In the genomic region with DNA sequence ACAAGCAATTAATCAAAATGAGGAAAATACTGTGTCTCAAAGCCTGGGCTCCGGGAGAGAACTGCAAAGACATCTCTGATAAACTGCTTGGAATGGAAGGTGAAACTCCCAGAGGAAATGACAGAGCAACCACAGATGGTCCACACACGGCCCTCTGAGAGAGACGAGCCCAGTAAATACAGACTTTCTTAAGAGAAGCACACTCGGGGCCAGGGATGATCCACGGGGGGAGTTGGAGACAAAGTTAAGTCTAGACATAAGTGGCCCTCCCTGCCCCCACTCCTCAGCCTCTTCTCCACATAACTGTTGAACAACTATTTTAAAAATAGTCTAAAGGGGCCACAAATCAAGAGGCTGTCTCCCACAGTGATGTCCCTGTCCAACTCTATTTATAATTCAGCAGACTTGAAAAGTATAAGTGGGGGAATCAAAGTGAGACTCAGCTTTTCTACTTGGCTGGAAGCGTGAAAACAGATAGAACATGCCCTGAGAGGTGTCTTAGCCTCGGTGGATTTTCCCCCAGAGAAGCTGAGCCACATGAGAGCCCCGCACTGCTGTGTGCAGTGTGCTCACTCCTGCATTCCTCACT, we compare ENCODE assay signal across 16 mouse cellular contexts. TPM values are rescaled to one million over a fixed set of nuclear protein-coding genes. Genes with fewer than 3 reads are reported as not detected.
DNase-seq lines count a peak whose midpoint lies in the region; ATAC-seq lines count a peak whose summit lies in the region.
"Had no signal": no experiment of that assay in that cellular context is flagged by ENCODE, and none has a peak within 500 bp of the region (broad histone marks: within the 10 kb centered on the region; RNA-seq: fewer than 3 reads in every experiment).

No protein-coding gene starts in this region.

- peak overlapping the region; percentile 44; the same call in 1 of the 2 replicates for H3K9ac ChIP-seq in heart, embryonic 14.5 days (ENCODE audit: low read length)
- no peak overlapping the region for H3K9ac ChIP-seq in lung, embryonic 16.5 days (ENCODE audit: low read length)
- no peak overlapping the region for H3K9ac ChIP-seq in intestine, embryonic 15.5 days
- H3K9ac ChIP-seq: embryonic facial prominence, embryonic 13.5 days; liver, embryonic 13.5 days had no signal

- H3K9me3 ChIP-seq in heart, embryonic 14.5 days (ENCODE audit: control insufficient read depth, low read length), result no peaks in the 10 kb centered on the region
- no peaks in the 10 kb centered on the region for H3K9me3 ChIP-seq in lung, embryonic 16.5 days (ENCODE audit: control insufficient read depth, low read length)
- no peaks in the 10 kb centered on the region for H3K9me3 ChIP-seq in intestine, embryonic 15.5 days
- H3K9me3 ChIP-seq: embryonic facial prominence, embryonic 13.5 days; forebrain, embryonic 10.5 days; liver, embryonic 13.5 days had no signal

- no peak for DNase-seq in heart, adult 8-10 months (ENCODE audit: low spot score)
- no peak for DNase-seq in lung, postnatal 4 days
- DNase-seq in embryo, embryonic 9.5 days (ENCODE audit: extremely low spot score), result no peak
- DNase-seq: adrenal gland, postnatal 25 days; cerebellum, postnatal 36 days; liver, embryonic 13.5 days; right cerebral cortex, postnatal 25 days; thymus, postnatal 4 days had no signal

- H3K4me2 ChIP-seq in heart, embryonic 14.5 days (ENCODE audit: low read length), result peak overlapping the region; percentile 50
- H3K4me2 ChIP-seq in lung, embryonic 16.5 days (ENCODE audit: low read depth, low read length), result no peak overlapping the region
- no peak overlapping the region for H3K4me2 ChIP-seq in intestine, embryonic 15.5 days (replicated peaks)
- H3K4me2 ChIP-seq: embryonic facial prominence, embryonic 13.5 days; liver, embryonic 13.5 days had no signal

- no peak for ATAC-seq in heart, embryonic 14.5 days (ENCODE audit: insufficient number of reproducible peaks, insufficient read depth, low FRiP score, low read depth)
- no peak for ATAC-seq in lung, embryonic 16.5 days (ENCODE audit: low read depth)
- peak; percentile 69; the same call in 1 of the 2 replicates for ATAC-seq in intestine, embryonic 15.5 days
- ATAC-seq in megakaryocyte progenitor cell, adult 5-6 weeks (replicated peaks; ENCODE audit: poor library complexity), result no peak
- ATAC-seq: inflammation-experienced regulatory T-cells, adult 6 months had no signal

- peaks cover 31% of the 10 kb centered on the region; the same call in 1 of the 2 replicates for H3K36me3 ChIP-seq in heart, embryonic 14.5 days (ENCODE audit: control insufficient read depth, insufficient read depth, low read length)
- no peaks in the 10 kb centered on the region; the same call in 1 of the 2 replicates for H3K36me3 ChIP-seq in lung, embryonic 16.5 days (ENCODE audit: control insufficient read depth, insufficient read depth, low read length)
- no peaks in the 10 kb centered on the region for H3K36me3 ChIP-seq in intestine, embryonic 15.5 days
- H3K36me3 ChIP-seq: embryonic facial prominence, embryonic 13.5 days; forebrain, embryonic 10.5 days; liver, embryonic 13.5 days had no signal

- no peaks in the 10 kb centered on the region for H3K27me3 ChIP-seq in heart, embryonic 14.5 days (ENCODE audit: control insufficient read depth, insufficient read depth, low read length)
- no peaks in the 10 kb centered on the region for H3K27me3 ChIP-seq in lung, embryonic 16.5 days (ENCODE audit: control insufficient read depth, insufficient read depth, low read depth, low read length)
- H3K27me3 ChIP-seq in intestine, embryonic 15.5 days (replicated peaks), result no peaks in the 10 kb centered on the region
- H3K27me3 ChIP-seq: embryonic facial prominence, embryonic 13.5 days; liver, embryonic 13.5 days had no signal

- 19% methylated on average over 8 of the region's 8 CpGs for WGBS in heart, embryonic 14.5 days
- 27% methylated on average over 8 of the region's 8 CpGs for WGBS in lung, embryonic 16.5 days
- WGBS in intestine, embryonic 15.5 days, result 31% methylated on average over 8 of the region's 8 CpGs

- H3K27ac ChIP-seq in heart, embryonic 14.5 days (replicated peaks in 1 of 2; ENCODE audit: control insufficient read depth in 1 of 2, insufficient read depth in 1 of 2, low read depth in 2 of 2, low read length in 2 of 2), result peak overlapping the region; percentile 59 to 69
- H3K27ac ChIP-seq in lung, embryonic 16.5 days (ENCODE audit: low read length), result peak overlapping the region; percentile 44
- H3K27ac ChIP-seq in brown adipose tissue, adult 24 weeks (replicated peaks; ENCODE audit: low read depth, low read length), result peak overlapping the region; percentile 29
- 0 out of 2 replicates have a peak overlapping the region, but pooled peaks have one; percentile 27 for H3K27ac ChIP-seq in intestine, embryonic 15.5 days
- H3K27ac ChIP-seq: embryonic facial prominence, embryonic 13.5 days; forebrain, embryonic 10.5 days; liver, embryonic 13.5 days had no signal

- no peak overlapping the region for H3K4me3 ChIP-seq in heart, embryonic 14.5 days (ENCODE audit: control insufficient read depth in 1 of 2, insufficient read depth in 1 of 2, low read depth in 1 of 2, low read length in 2 of 2)
- no peak overlapping the region for H3K4me3 ChIP-seq in lung, embryonic 16.5 days (ENCODE audit: low read length)
- H3K4me3 ChIP-seq in brown adipose tissue, adult 24 weeks (ENCODE audit: insufficient read depth, low read depth, low read length), result no peak overlapping the region
- H3K4me3 ChIP-seq in intestine, embryonic 15.5 days (replicated peaks), result no peak overlapping the region
- H3K4me3 ChIP-seq: embryonic facial prominence, embryonic 13.5 days; forebrain, embryonic 10.5 days; liver, embryonic 13.5 days had no signal

- H3K4me1 ChIP-seq in heart, embryonic 14.5 days (ENCODE audit: control insufficient read depth in 2 of 2, insufficient read depth in 2 of 2, low read length in 2 of 2), result peaks cover 34 to 44% of the 10 kb centered on the region in 2 experiments
- H3K4me1 ChIP-seq in lung, embryonic 16.5 days (replicated peaks; ENCODE audit: control insufficient read depth, insufficient read depth, low read length), result peaks cover 9% of the 10 kb centered on the region; the same call in 1 of the 2 replicates
- H3K4me1 ChIP-seq in brown adipose tissue, adult 24 weeks (ENCODE audit: control insufficient read depth, insufficient read depth, insufficient read length, low read length), result peaks cover 37% of the 10 kb centered on the region
- 0 out of 2 replicates have a peak, but pooled peaks cover 3% of the 10 kb centered on the region for H3K4me1 ChIP-seq in intestine, embryonic 15.5 days (replicated peaks)
- H3K4me1 ChIP-seq: liver, embryonic 13.5 days had no signal

RNA-seq across cellular contexts. Expression of gene Kdr, which starts 39.0 kb away (rescaled TPM):
- 44.3 and 44.5 TPM in 2 replicates for polyA plus RNA-seq in heart, embryonic 14.5 days (2014; fragmentation: Nextera tagmentation; extraction: Ambion mirVana)
- 10 to 100 TPM; 62.5 to 87.5 (median 77.7) TPM for total RNA-seq in heart, adult 8-10 months (2022)
- polyA plus RNA-seq in lung, embryonic 16.5 days (2015; fragmentation: Nextera tagmentation; extraction: Ambion mirVana), result 65.0 and 69.4 TPM in 2 replicates
- polyA plus RNA-seq in brown adipose tissue, adult 24 weeks (2012; ENCODE audit: insufficient read depth, insufficient read length, missing spikeins), result 22.0 and 39.9 TPM in 2 replicates
- polyA plus RNA-seq in intestine, embryonic 15.5 days (2015; fragmentation: Nextera tagmentation; extraction: Ambion mirVana), result 24.4 and 25.5 TPM in 2 replicates
- 0.02 and 0.10 TPM in 2 replicates for total RNA-seq in megakaryocyte progenitor cell, adult 5-6 weeks (2015)
- total RNA-seq in megakaryocyte progenitor cell, adult 5-6 weeks (2017), result not detected in 2 replicates
